Mouse (Mus musculus) layer of hippocampus, adult 9-11 months (tissue): ENCODE results near the gene Hoxa13.

Experiments
- DNase-seq: peaks from one replicate; pipeline ENCODE4 v3.0.0; 2022

The Hoxa13 gene

GRCm38 (mm10) chr6:52260654-52261575 lies at the start of gene Hoxa13:
Gene Hoxa13, minus strand, starts transcription at chr6:52260880.
- DNase-seq = no peak

GRCm38 (mm10) chr6:52310366-52310765 lies 49.7 kb upstream of the Hoxa13 start:
- DNase-seq = no peak

- no peak for DNase-seq
These were observed 49.1 kb upstream of the Hoxa13 start for GRCm38 (mm10) chr6:52309766-52310165.

GRCm38 (mm10) chr6:52305877-52306389 lies 45.3 kb upstream of the Hoxa13 start:
- peak; percentile 30 for DNase-seq

GRCm38 (mm10) chr6:52303426-52303825 lies 42.7 kb upstream of the Hoxa13 start:
- peak; percentile 32 for DNase-seq

- DNase-seq = no peak
These were observed 40.1 kb upstream of the Hoxa13 start for GRCm38 (mm10) chr6:52300806-52301205.

- DNase-seq = no peak
These were observed 37.8 kb upstream of the Hoxa13 start for GRCm38 (mm10) chr6:52298511-52298910.

- no peak for DNase-seq
These were observed 33.9 kb upstream of the Hoxa13 start for GRCm38 (mm10) chr6:52294616-52295015.

- no peak for DNase-seq
These were observed 31.6 kb upstream of the Hoxa13 start for GRCm38 (mm10) chr6:52292328-52292727.

- no peak for DNase-seq
These were observed 30.6 kb upstream of the Hoxa13 start for GRCm38 (mm10) chr6:52291021-52291860.

GRCm38 (mm10) chr6:52290186-52290585 lies 29.5 kb upstream of the Hoxa13 start:
- DNase-seq = no peak

GRCm38 (mm10) chr6:52283896-52284295 lies 23.2 kb upstream of the Hoxa13 start:
- DNase-seq = no peak

GRCm38 (mm10) chr6:52281084-52281483 lies 20.4 kb upstream of the Hoxa13 start:
- DNase-seq = no peak

GRCm38 (mm10) chr6:52276920-52277319 lies 16.2 kb upstream of the Hoxa13 start:
- no peak for DNase-seq

GRCm38 (mm10) chr6:52276382-52276781 lies 15.7 kb upstream of the Hoxa13 start:
- no peak for DNase-seq

- DNase-seq = no peak
These were observed 15.0 kb upstream of the Hoxa13 start for GRCm38 (mm10) chr6:52275563-52276280.

GRCm38 (mm10) chr6:52274576-52274975 lies 13.9 kb upstream of the Hoxa13 start:
- DNase-seq = no peak

- no peak for DNase-seq
These were observed 13.1 kb upstream of the Hoxa13 start for GRCm38 (mm10) chr6:52273656-52274280.

GRCm38 (mm10) chr6:52272766-52273655 lies 12.3 kb upstream of the Hoxa13 start:
- DNase-seq = no peak

- peak; percentile 24 for DNase-seq
These were observed 10.1 kb upstream of the Hoxa13 start for GRCm38 (mm10) chr6:52270494-52271480.
